Mouse (Mus musculus): ENCODE results near the gene Dctn3.
"Not testable (repeated sequence)": the region's sequence is repeated elsewhere in the genome, so short reads cannot be mapped to it uniquely, and the experiment has no call there.

The Dctn3 gene

DNA sequence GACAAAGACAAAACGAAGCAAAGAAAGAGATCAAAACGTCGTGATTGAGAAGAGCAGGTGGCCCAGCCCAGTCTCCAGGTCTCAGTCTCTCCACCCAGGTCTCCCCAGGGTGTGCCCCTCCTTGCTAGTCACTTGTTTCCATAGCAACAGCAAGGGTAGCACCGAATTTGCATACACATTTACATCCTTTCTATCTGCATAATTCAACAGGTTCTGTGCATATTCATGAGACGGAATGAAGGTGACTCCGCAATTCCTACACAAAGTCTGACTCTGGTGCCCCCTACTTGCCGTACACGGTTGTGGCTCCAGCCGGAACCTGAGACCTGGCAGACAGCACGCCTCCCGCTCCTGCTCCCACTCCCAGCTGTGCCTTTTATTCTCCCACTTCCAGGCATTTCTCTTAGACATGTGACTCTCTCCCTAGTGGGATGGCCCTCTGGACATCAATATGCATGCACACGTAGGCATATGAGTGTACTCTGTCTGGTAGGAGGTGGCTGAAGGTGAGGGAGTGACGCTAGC, 15.9 kb downstream of the Dctn3 start:
- in situ Hi-C loops (cut with MboI; ENCODE audit: unreplicated experiment in 2 of 2), result loop anchor here (5.0 to 25.0 kb wide), 4 partner anchors 140 to 995 kb away; partner anchors contain the start of genes Aptx (in 1 of the 2), Dnaic1 (in 1 of the 2), Dnaja1 (in 1 of the 2) and Fam219a (in 1 of the 2)

DNA sequence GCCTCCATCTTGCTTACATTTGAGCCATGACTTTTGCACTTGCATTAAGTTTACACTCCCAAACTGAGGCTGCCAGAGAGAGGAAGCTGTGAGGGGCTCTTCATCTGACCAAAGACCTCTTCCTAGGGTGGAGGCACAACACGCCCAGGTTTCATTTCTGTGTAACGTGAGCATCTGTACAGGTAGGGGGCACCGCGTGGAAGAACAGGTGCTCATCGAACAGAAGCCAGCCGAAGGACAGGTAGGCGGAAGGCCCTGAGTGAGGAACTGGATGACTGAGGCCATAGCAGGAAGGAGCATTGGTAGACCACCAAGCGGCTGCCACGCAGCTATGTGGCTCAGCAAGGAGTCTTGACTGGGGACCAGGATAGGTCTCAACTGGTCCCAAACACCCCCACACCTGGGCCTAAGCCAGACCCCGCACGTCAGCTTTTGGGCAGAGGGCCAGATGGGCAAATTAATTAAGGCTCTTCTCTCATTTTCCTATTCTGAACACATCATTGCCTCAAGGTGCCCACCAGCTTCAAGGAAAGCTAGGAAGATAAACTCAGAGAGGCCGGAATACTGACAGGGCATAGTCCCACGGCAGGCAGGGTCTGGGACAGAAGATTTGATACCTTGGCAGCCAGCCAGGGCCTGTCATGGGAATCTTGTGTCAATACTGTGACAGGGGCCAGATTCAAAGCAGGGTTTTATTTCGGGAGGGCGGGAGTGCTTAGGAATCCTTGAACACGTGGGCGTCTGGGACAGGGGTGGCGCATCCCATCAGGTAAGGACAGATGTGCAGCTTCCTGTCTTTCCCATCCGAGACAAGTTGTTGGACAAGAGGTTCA, 16.8 kb downstream of the Dctn3 start:
- in situ Hi-C loops (cut with MboI; ENCODE audit: unreplicated experiment in 2 of 2), result loop anchor here (5.0 to 25.0 kb wide), 4 partner anchors 139 to 994 kb away; partner anchors contain the start of genes Aptx (in 1 of the 2), Dnaic1 (in 1 of the 2), Dnaja1 (in 1 of the 2) and Fam219a (in 1 of the 2)

DNA sequence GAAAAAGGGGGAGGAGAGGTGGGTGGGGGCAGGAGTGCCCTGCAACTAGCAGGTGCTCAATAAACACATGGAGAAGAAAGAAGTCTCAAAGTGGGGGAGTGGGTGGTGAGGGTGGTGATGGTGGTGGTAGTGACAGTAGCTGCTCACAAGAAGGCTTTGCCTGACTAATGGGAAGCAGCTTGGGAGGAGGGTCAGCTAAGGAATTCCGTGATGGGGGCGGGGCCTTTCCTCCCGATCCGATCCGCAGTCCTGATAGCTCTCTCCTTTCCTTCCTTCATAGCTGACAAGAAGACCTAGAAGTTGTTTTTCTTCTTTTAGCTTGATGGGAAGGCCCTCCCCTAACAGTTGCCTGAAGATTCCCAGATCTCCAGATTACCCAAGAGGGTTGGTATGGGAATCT, 18.3 kb downstream of the Dctn3 start:
- in situ Hi-C loops (cut with MboI; ENCODE audit: unreplicated experiment in 2 of 2), result loop anchor here (5.0 to 25.0 kb wide), 4 partner anchors 137 to 992 kb away; partner anchors contain the start of genes Aptx (in 1 of the 2), Dnaic1 (in 1 of the 2), Dnaja1 (in 1 of the 2) and Fam219a (in 1 of the 2)

DNA sequence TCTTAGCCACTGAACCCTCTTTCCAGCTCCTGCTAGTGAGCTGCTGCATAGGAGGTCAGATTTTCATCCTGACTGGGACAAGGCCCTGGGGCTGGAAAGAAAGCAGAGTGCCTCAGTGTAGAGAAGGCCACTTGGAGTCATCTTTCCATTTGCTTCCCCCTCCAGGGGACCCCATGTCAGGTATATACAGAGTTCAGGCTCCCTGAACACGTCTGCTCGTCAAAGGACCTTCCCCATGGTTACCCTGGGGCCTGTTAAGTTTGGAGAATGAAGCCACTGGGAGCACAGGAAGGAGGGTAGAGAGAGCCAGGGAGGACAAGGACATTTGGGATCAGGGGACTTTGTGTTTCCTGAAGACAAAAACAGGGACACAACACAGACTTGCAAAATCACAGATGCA, 20.7 kb downstream of the Dctn3 start:
- in situ Hi-C loops (cut with MboI; ENCODE audit: unreplicated experiment in 2 of 2), result loop anchor here (10.0 to 25.0 kb wide), 2 partner anchors 647 to 990 kb away; partner anchors contain the start of genes Aptx (in 1 of the 2) and Dnaja1 (in 1 of the 2)

DNA sequence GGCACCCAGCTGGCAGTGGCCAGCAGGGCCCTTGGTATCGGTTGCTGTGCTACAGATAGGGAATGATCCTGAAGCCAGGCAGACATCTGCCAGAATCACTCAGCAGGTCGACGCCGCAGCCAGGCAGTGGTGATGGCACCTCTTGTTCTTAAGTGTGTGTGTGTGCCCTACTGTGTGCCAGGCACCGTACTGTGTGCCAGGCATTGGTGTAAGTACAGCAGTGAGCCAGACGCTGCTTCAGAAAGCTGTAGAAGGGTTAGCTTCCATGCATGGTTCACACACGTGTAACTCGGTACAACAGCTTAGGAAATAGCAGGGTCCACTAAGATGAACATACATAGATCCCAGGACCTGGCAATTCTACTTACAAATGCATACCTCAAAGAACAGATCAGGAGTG, 22.7 kb downstream of the Dctn3 start:
- in situ Hi-C loops (cut with MboI; ENCODE audit: unreplicated experiment in 2 of 2), result loop anchor here (10.0 to 25.0 kb wide), 2 partner anchors 645 to 988 kb away; partner anchors contain the start of genes Aptx (in 1 of the 2) and Dnaja1 (in 1 of the 2)

DNA sequence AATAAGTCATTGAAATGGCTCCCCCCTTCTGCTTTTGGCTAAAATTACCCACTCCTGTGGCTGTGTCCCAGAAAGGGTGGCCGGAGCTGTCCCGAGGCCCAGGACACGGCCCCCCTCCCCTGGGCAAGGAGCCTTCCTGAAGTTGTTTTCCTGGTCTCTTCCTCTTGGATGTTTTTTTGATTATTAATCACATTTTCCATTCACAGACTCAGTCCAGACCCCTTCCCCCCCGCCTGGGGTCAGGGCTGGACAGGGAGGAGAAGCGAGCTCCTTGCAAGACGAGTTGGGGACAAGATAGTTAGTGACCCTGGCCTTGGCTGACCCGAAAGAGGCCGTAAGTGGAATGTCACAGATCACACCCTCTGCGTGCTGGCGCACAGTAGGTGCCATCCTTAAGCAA, 23.2 kb downstream of the Dctn3 start, which contains the start of gene Il11ra1:
Gene Il11ra1 (plus strand): TSS at position 207 of the 400 bp plus-strand sequence.
- in situ Hi-C loops (cut with MboI; ENCODE audit: unreplicated experiment in 2 of 2), result loop anchor here (10.0 to 25.0 kb wide), 2 partner anchors 645 to 987 kb away; partner anchors contain the start of genes Aptx (in 1 of the 2) and Dnaja1 (in 1 of the 2)

DNA sequence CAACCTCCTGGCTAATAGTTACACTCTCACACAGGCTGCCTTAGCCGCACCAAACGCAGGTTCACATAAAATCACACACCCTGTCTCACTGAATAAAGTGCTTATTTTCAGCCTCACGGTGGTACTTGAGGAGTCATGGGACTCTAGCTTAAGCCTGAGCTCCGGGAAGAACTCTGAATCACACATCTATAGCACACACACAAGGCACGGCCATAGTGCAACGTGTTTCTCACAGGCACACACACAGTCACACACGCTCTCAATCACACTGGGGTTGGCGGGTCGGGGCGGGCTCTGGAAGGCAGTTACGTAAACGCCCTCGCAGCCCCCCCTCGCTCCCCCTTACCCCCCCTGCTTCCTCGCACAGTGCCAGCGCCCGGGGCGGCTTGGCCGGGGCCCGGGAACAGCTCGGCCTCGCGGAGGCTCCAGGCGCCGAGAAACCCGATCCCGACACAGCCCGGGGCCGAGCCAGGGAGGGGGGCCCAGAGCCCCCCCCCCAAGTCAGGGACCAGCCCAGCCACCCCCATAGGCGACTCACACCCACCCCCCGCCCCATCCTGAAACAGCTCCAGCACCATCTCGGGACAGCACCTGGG, 24.5 kb downstream of the Dctn3 start:
- in situ Hi-C loops (cut with MboI; ENCODE audit: unreplicated experiment in 2 of 2), result not testable (repeated sequence)

DNA sequence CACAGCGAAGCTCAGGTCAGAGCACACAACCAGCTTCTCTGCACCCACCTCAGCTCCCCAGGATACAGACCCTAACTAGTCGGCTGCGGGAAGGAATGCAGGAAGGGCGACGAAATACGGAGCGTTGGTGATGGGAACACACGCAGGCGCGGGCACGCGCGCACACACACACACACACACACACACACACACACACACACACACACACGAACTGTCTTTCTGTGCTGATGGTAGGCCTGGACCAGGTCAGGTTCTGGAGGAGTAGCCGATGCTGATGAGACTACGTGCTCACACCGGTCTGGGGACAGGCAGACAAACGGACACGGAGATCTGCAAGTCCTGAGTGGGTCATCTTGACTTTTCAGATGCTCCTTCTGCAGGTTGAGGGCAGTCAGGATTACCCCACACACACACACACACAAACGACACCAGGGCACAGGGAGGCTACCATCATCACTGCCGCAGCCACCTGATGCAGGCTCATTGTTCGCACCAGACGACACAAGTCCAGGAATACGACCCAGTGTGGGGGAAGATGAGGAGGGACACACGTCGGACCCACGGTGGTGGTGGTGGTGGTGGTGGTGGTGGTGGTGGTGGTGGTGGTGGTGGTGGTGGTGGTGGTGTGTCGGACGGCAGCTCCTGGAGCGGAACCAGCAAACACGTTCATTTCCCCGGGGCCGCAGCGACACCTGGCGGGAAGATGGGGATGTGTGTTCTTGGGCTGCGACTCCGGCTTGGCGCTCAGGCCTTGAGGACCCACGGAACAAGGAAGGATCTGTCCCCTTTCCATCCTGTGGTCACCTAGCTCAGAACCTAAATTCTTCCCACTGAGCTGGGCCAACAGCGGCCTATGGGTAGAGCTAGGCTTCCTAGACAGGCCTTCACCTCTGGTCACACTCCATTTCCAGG, 25.8 kb downstream of the Dctn3 start, which contains the start of gene Cntfr:
Gene Cntfr (minus strand): TSS at position 160 of the 912 bp plus-strand sequence.
- in situ Hi-C loops (cut with MboI; ENCODE audit: unreplicated experiment in 2 of 2), result not testable (repeated sequence)

DNA sequence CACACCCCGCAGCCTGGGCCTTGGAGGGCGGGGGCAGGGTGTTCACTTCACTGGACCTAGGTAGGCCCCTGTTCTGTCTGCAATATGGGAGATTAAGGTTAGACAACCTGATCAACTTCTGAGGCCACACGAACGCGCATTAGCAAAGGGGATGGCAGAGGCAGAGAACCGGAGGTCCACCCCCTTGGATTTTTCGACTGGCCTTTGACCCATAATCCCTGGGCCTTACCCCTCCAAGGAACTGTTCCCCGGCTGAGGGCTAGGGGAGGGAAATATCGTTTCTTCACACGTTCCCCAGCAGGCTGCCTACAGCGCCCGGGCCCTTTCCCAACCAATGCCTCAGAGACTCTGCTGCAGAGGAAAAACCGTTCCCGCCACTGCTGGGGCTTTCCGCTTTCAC, 26.5 kb downstream of the Dctn3 start:
- in situ Hi-C loops (cut with MboI; ENCODE audit: unreplicated experiment in 2 of 2), result not testable (repeated sequence)

DNA sequence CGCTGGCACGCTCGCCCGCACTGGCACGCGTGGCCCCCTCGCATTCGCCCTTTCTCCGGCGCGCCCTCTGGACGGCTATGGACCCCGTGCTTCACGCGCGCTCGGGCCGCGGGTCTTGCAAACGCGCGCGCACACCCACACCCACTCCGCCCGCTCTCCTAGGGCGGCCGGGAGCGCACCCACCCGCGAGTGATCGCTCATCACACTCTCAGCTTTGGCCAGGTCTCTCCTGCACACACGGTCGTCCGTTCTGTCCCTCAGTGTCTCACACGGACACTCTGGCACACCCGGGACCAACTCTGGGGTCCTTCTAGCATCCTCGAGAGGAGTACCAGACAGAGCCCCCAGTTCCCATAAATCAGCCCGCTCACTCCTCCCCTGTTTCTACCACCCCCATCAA, 27.2 kb downstream of the Dctn3 start:
- in situ Hi-C loops (cut with MboI; ENCODE audit: unreplicated experiment in 2 of 2), result not testable (repeated sequence)

DNA sequence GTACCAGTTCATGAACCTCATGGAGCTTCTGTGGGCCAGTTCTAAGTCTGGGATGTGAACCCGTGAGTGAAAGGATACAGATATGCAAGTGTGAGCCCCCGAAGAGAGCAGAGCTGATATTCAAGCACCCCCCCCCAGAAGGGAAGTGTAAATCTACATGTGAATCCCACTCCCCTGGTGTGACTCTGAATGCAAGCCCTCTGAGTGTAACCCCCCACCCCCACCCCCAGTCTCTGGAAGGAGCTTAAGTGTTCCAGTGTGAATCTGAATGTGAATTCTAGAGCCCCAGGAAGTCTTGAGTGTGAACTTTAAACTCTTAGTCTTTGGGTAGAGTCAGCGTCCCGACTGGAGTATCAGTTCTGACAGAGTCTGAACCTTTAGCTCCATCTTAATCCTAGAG, 29.5 kb downstream of the Dctn3 start:
- in situ Hi-C loops (cut with MboI; ENCODE audit: unreplicated experiment in 2 of 2), result not testable (repeated sequence)

DNA sequence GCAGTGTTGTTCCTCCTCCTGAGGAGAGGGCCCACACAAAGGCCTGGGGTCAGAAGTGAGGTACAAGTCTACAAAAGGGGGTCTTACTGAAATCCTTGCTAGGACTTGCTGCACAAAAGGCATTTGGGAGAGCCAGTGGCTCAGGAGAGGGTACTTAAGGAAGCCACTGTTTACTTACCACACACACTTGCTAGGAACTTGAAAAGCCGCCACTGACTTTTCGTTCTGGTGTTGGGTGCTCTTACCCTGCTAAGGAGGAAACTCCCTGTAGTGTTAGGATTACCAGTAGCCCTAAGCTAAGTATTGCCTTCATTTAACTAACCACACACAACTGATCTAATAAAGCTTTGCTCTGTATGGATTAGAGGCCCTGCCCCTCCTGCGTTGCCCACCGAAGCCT, 33.0 kb downstream of the Dctn3 start:
- in situ Hi-C loops (cut with MboI; ENCODE audit: unreplicated experiment in 2 of 2), result not testable (repeated sequence)

DNA sequence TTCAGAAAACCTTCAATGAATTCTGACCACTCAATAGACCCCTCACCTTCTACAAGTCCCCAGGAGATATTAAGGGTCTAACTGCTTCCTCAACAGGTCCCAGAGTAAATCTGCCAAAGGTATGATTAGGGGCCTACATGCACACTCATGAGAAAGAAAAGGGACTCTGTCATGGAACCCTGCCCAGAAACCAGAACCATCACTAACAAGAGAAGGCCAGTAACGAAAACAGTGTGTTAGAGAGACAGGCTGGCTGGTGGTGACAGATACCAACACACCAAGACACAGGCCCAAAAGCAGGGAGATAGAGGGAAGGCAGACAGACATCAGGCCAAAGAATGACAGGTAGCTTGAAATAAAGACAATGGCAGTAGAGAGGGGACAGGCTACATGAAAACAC, 34.4 kb downstream of the Dctn3 start:
- in situ Hi-C loops (cut with MboI; ENCODE audit: unreplicated experiment in 2 of 2), result not testable (repeated sequence)

DNA sequence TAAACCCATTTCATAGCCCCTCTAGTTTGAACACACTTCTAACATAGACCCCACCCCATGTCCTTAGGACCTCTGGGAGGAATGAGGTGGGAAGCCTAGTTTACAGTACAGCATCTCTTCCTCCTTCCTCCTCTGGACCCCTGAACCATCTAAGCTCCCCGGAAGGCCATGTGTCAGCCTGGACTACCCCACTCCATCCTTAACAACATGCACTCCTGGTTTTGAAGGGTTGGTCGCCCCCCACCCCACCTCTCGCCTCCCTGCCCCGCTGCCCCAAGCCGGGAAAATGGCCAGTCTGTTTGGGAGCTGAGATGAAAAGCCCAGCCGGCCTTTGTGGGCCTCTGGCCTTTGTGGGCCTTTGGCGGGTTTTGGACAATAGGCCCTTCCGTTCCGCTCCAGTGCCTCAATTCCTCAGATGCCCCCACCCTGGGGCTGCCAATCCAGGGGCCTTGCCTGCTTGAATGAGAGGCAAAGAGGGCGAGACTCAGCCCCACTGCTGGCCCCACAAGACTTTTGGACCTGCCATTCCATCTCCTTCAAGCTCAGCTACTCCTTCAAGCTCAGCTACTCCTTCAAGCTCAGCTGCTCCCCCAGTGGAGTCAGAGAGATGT, 37.0 kb downstream of the Dctn3 start:
- in situ Hi-C loops (cut with MboI; ENCODE audit: unreplicated experiment in 2 of 2), result not testable (repeated sequence)

DNA sequence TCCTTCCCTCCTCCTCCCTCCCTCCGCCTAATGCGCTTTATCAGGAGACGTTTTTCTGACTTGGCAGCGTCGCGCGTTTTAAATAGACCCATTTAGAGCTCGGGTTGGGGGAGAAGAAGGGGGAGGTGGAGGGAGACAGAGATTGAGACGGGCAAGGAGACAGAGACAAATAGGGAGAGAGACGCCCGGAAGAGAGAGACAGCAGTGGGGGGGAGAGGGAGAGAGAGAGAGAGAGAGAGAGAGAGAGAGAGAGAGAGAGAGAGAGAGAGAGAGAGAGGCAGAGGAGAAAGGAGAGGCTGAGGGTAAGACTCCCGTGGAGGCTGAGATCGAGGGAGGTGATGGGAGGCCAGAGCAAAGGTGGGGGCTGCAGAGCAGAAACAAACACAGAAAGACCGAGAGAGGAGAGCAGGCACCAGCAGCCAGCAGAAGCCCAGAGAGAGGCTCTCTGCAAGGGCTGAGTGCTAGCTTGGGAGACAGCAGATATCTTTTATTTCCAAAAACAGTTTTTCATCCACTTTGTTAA, 38.0 kb downstream of the Dctn3 start:
- in situ Hi-C loops (cut with MboI; ENCODE audit: unreplicated experiment in 2 of 2), result not testable (repeated sequence)

DNA sequence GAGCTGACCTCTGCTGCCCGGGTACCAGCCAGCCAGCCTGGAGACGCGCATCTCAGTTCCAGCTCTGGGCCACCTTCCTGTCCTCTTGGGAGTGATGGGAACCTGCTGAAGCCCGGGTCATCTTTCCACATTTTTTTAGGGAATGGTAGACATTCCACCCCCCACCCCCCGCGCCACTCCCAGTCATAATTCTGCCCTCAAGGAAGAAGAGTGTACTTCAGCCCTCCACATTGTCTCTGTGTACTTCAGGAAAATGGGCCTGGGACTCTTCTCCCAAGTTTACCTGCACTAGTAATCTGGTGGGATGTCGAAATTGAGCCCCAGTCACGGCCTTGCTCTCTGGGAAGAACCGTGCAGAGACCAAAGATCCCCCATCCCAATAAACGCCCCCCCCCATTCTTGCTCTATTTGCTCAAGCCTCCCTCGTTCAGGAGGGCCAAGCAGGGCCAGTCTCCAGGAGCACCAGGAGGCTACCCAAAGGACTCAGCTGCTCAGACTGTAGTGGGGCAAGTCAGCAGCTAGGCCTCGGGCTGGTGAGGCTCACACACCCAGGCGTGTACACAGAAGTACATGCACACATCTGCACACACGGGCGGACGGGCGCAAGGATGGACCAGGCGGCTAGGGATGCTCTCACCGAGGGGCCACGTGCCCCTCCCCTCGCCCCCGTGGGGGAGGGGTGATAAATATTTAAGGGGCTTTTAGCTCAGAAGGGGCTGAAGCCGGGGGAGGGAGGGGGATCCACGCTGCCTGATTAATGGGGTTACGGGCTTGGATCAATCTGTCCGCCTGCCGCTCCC, 38.6 kb downstream of the Dctn3 start:
- in situ Hi-C loops (cut with MboI; ENCODE audit: unreplicated experiment in 2 of 2), result not testable (repeated sequence)

DNA sequence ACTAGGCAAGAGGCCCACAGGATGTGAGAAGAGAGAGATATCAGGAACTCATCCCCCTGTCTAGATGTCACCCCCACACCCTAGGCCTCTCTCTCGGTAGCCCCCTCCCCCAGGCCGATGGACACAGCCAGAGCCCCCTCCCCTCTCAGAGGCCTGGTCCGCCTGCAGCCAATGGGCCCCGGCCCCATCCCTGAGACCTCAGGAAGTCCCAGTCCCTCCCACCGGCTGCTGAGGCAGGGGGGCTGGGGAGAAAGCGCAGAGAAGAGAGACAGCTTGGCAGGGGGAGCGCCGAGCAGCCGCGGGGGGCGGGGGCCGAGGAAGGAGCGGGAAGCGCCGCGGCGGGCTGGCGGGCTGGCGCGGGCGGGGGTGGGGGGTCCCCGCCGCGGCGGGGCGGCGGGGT, 39.7 kb downstream of the Dctn3 start:
- in situ Hi-C loops (cut with MboI; ENCODE audit: unreplicated experiment in 2 of 2), result not testable (repeated sequence)

DNA sequence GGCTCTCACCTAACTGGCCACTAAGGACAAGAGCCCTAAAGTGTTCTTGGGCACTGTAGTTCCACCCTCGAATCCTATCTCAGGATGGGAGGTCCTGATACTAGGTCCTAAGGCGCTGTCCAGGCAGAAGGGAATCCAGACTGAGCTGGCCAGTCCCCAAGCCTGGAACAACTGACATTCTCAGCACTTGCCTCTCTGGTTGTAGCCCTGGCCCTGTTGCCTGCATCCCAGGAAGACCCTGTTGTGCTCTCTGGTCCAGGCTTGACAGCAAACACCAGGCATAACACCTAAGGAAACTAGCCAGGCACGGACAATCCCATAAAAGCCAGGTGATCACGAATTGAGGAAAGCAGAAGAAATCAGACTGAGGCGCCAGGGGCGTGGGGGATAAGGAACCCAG, 40.2 kb downstream of the Dctn3 start:
- in situ Hi-C loops (cut with MboI; ENCODE audit: unreplicated experiment in 2 of 2), result no loop called here
